Mouse (Mus musculus) thymus, postnatal 0 days (tissue): ENCODE data around the gene Adamts17. TPM values are rescaled to one million over a fixed set of nuclear protein-coding genes. Genes with fewer than 3 reads are reported as not detected.

Source experiments
- DNase-seq: peaks from one replicate; pipeline ENCODE4 v3.0.0-alpha.2; 2015; ENCODE audit warnings: low spot score
- polyA plus RNA-seq: library from polyadenylated mRNA; unstranded; fragments of >200 nt; fragmentation: Nextera tagmentation; extraction: Ambion mirVana; gene quantifications from 2 replicates; pipeline ENCODE4 v1.2.1, GENCODE M21; 2015

The Adamts17 gene
- polyA plus RNA-seq, 1 experiment from 2014 or later: 1.2 TPM

DNA sequence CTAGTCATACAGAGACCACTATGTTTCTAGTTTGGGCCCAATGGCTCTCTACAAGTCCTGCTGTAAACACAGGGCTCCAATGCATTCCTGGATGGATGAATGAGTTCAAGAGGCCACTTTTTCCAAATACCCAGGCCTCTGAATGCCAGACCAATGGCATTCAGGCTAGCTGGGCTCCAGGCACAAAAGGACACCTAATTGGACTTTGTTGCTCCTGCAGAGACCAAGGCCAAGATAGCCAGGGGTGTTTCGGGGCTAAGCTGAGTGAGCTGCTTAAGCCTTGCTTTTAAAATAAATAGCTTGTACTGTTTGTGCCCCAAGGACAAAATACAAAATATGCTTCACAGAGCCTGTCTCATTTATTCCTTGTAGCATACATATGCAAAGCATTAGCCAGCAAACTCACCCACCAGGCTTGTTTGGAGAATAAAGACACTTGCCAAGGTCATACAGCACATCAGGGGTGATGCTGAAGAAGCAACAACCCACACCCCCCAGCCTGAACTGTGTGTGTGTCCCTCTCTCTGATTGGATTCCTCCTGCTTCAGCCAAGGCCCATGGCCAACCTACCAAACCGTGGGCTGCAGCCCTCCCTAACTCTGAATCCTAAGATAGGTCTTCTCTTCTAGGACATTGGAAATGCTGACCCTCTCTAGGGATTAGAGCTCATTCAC, 334.1 kb downstream of the Adamts17 start:
- DNase-seq: no peak

DNA sequence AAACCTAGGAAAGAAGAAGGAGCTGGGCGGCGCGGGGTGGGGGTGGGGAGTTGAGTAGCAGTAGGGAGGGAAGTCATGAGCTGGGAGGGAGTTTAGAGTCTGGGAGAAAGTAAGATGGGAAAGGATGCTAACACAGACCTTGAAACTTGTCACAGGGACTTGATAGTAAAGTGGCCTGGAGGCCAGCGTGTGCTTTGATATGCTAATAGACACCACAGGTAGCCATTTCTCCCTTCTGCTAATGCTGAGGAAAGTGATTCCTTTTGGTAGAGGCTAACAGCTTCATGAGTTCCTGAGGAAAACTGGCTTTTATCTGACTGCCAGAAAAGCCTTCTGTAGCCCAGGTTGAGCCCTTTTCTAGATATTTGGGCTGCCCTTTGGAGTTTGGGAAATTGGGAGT, 344.3 kb downstream of the Adamts17 start:
- no peak for DNase-seq

DNA sequence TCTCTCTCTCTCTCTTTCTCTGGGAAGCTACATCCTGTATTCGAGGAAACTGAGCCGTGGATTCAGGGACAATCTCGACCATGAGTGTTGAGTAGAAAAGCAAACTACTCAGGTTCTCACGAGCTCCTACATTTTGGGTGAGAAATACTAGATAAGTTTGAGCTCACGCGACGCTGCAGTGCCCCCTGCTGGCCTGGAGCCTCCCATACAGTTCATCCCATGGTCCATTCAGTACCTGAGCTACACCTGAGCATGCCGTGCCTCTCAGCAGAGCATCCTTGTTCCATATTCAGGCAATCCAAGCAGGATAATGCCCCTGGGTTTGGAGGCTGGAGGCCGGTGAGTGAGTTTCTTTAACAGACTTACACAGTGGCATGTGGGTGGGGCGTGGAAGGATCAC, 359.9 kb downstream of the Adamts17 start:
- DNase-seq: peak; percentile 72

Other genes with a start within 250 kb of the Adamts17 start
- gene Asb7, start 150.1 kb upstream of the Adamts17 start, polyA plus RNA-seq: 9.5 and 9.8 TPM in 2 replicates
- 10.3 and 11.1 TPM in 2 replicates for gene Lins1, start 149.8 kb upstream of the Adamts17 start, polyA plus RNA-seq
- 2.3 and 2.7 TPM in 2 replicates for gene Cers3, start 96.2 kb upstream of the Adamts17 start, polyA plus RNA-seq